Mouse (Mus musculus): Measurements from ENCODE around the gene Eef2k. TPM values are rescaled to one million over a fixed set of nuclear protein-coding genes. Genes with fewer than 3 reads are reported as not detected.

Gene Eef2k
- polyA plus RNA-seq (2016; fragmentation: Nextera tagmentation; extraction: Ambion mirVana) = 44.3 and 45.0 TPM in 2 replicates

DNA sequence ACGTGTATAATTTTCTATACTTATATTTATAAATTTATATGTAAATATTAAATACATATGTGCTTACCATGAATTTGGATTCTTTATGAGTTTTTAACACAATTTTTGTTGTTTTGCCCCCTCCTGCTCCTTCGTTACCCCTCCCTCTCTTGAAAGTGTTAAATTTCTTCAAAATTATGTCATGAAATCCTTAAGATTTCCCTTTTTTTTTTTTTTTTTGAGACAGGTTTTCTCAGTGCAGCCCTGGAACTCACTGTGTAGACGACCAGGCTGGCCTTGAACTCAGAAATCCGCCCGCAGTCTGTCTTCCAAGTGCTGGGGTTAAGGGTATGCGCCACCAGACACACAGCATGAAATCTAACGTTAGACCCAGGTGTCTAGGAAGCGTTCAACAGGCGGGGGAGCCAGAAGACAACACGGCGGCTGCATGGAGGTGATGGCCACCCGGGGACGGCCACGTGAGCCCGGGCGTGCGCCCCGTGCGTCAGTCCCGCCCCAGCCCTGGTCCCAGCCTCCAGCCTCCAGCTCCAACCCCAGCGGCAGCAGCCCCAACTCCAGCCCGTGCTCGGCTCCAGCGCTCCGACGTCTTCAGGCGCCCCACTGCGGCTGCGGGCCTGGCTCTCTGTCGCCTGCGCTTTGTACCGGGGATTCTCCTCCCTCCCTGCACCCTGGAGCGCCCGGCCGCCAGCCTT is at the start of gene Eef2k:
Gene Eef2k, plus strand, starts transcription at position 487 of the 692 bp plus-strand sequence.
- Histone ChIP-seq H3K4me3 (peak within 1 kb of the TSS; percentile 94), H3K4me1 (peaks cover 57% of the 10 kb centered on the region), H3K9ac (peak within 1 kb of the TSS; percentile 93), H3K27ac (peak within 1 kb of the TSS; percentile 97), H3K4me2 (peak within 1 kb of the TSS; percentile 89), H3K36me3 (peaks cover 29% of the 10 kb centered on the region), H3K27me3 (replicated peaks) (no peaks in the 10 kb centered on the region), H3K9me3 (replicated peaks) (no peaks in the 10 kb centered on the region)
- ATAC-seq = peak; percentile 93
- 3% methylated on average over 33 of the region's 35 CpGs for WGBS (ENCODE audit: insufficient replicate concordance)

DNA sequence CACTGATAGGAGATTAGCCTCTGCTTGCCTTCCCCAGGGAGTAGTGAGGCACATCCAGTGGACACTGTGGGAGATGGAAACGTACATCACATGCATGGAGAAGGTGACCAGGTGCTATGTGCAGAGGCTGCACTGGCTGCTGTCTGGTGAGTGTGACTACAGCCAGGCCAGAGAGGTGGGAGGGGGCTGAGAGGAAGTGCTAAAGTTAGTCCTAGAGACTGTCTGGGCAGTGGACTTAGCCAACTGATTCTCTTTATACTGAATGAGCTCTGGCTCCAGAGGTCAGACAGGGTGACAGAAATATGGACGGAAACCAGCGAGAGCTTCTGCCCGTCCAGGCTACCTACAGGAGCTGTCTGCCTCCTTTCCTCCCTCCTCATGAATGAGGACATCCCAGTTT is 47.1 kb upstream of the Eef2k start:
- H3K9me3 ChIP-seq (replicated peaks) = no peaks in the 10 kb centered on the region
- no peaks in the 10 kb centered on the region for H3K4me1 ChIP-seq
- 0 out of 2 replicates have a peak, but pooled peaks cover 4% of the 10 kb centered on the region for H3K27me3 ChIP-seq (replicated peaks)
- no peak overlapping the region for H3K4me2 ChIP-seq
- no peak overlapping the region for H3K4me3 ChIP-seq
- no peak overlapping the region for H3K9ac ChIP-seq
- ATAC-seq = no peak
- H3K36me3 ChIP-seq = no peaks in the 10 kb centered on the region
- H3K27ac ChIP-seq = no peak overlapping the region
- WGBS (ENCODE audit: insufficient replicate concordance) = 70% methylated on average over 4 of the region's 4 CpGs

DNA sequence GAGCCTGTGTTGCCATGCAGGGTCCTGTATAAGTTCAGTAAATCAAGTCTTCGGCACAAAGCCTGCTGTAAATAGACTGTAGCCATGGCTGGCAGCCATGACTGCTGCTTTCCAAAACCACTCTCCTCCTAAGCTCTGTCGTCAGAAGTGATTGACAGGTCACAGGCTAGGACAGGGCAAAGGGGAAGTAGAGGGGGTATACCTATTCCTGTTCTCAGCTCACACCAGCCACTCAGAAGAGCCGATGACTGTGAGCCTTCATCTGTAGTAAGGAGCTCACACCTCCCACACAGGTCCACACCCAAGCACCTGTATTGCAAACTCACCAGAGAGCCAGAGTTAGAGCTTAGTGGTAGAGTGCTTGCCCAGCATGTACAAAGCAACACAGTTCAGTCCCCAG is 46.3 kb upstream of the Eef2k start:
- no peak overlapping the region for H3K9ac ChIP-seq
- no peaks in the 10 kb centered on the region for H3K4me1 ChIP-seq
- no peak overlapping the region for H3K27ac ChIP-seq
- 0 out of 2 replicates have a peak, but pooled peaks cover 4% of the 10 kb centered on the region for H3K27me3 ChIP-seq (replicated peaks)
- H3K9me3 ChIP-seq (replicated peaks) = no peaks in the 10 kb centered on the region
- H3K36me3 ChIP-seq = no peaks in the 10 kb centered on the region
- H3K4me3 ChIP-seq = no peak overlapping the region
- no peak overlapping the region for H3K4me2 ChIP-seq
- ATAC-seq = no peak
- WGBS (ENCODE audit: insufficient replicate concordance) = 43% methylated on average over 3 of the region's 3 CpGs

DNA sequence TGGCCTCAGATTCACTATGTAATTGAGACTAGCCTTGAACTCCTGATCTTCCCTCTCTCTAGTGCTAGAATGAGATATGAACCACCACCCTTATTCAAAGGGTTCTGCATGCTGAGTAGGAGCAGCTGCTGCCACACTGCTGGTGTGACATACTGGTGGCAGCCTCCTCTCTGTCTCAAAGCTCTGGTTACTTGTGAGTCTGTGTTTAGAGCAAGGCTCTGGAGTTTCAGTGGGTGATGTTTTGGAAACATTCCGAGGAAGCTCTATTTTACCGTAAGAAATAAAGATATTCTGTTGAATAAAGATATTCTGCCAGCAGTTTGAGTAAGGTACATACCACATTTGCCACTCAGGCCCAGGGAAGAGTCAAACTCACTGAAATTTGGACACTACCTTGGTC is 39.4 kb upstream of the Eef2k start:
- H3K27me3 ChIP-seq (replicated peaks) = no peaks in the 10 kb centered on the region
- H3K27ac ChIP-seq = no peak overlapping the region
- H3K4me1 ChIP-seq = no peaks in the 10 kb centered on the region
- no peaks in the 10 kb centered on the region for H3K9me3 ChIP-seq (replicated peaks)
- no peak overlapping the region for H3K4me2 ChIP-seq
- ATAC-seq = no peak
- no peaks in the 10 kb centered on the region for H3K36me3 ChIP-seq
- 73% methylated on average over 2 of the region's 2 CpGs for WGBS (ENCODE audit: insufficient replicate concordance)
- H3K4me3 ChIP-seq = no peak overlapping the region
- H3K9ac ChIP-seq = no peak overlapping the region

DNA sequence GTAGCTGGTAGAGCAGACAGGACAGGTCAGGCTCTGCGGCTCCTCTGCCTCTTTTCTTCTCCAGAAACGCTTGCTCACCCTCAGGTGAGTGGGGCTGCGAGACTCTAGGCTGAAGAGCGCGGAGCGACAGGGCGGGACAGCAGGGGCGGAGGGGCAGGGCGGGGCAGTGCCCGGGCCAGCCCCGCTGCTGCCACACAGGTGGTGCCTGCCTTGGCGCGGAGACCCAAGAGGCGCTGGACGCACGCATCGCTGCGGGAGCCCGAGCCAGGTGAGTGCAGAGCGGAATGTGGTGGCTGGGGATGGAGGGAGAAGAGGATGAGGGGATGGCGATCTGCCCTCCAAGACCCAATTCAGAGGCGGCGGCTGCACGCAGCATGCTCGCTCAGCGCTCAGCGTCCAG is 32.9 kb upstream of the Eef2k start:
- H3K27me3 ChIP-seq (replicated peaks) = peaks cover 28% of the 10 kb centered on the region
- H3K4me2 ChIP-seq = peak overlapping the region; percentile 31; the same call in 1 of the 2 replicates
- H3K4me1 ChIP-seq = 0 out of 2 replicates have a peak, but pooled peaks cover 3% of the 10 kb centered on the region
- no peak overlapping the region for H3K27ac ChIP-seq
- ATAC-seq = no peak
- no peak overlapping the region for H3K9ac ChIP-seq
- no peaks in the 10 kb centered on the region for H3K9me3 ChIP-seq (replicated peaks)
- WGBS (ENCODE audit: insufficient replicate concordance) = 10% methylated on average over 27 of the region's 27 CpGs
- H3K4me3 ChIP-seq = 0 out of 2 replicates have a peak overlapping the region, but pooled peaks have one; percentile 14
- no peaks in the 10 kb centered on the region for H3K36me3 ChIP-seq

DNA sequence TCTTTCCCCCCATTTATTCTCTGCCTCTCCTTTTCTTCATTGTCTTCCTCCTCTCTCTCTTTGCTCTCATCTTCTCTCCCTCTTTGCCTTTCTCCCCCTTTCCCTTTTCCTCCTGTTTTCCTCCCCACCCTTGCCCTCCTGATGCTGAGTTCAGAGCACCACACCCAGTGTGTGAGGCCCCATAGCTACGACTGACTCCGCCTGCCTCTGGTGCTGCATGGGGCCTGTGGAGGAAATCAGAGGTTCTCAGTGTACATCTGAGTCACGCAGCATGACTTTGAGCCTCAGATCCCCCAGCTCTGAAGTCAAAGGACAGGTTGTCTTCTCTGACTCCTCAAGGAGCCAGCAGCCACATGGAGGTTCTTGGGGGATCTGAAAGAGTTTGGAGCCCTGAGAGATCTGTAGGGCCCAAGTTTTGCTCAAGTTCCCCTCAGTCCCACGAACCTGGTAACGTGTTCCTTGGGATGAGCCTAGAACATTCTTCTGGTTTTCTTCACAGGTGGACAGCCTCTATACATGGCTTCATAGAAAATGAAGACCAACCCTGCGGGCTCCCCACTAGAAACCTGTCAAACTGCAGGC is 30.7 kb upstream of the Eef2k start, which contains the start of gene Gm5737:
Gene Gm5737, plus strand, starts transcription at position 532 of the 582 bp plus-strand sequence.
- 65% methylated on average over 6 of the region's 6 CpGs for WGBS (ENCODE audit: insufficient replicate concordance)
- no peaks in the 10 kb centered on the region for H3K9me3 ChIP-seq (replicated peaks)
- H3K27ac ChIP-seq = no peak within 1 kb of the TSS
- H3K9ac ChIP-seq = no peak within 1 kb of the TSS
- H3K27me3 ChIP-seq (replicated peaks) = peaks cover 28% of the 10 kb centered on the region
- H3K4me1 ChIP-seq = 0 out of 2 replicates have a peak, but pooled peaks cover 3% of the 10 kb centered on the region
- no peaks in the 10 kb centered on the region for H3K36me3 ChIP-seq
- ATAC-seq = no peak
- H3K4me3 ChIP-seq = no peak within 1 kb of the TSS
- no peak within 1 kb of the TSS for H3K4me2 ChIP-seq

DNA sequence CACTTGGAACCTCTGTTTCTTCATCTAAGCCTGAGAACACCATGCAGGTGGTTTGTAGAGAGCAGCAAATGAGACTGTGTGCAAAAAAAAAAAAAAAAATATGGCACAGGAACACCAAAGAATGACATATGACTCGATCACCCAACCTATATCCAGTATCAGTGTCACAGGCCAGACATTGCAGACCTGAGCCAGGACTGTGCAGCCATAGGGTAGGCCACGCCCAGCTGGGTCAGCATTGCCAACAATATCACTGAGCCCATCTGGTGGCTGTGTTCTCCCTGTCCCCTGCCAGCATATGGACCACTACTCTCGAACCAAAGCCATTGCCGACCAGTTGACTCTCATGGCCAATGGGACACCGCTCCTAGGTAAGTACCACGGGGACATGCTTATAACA is 25.1 kb upstream of the Eef2k start:
- no peak overlapping the region for H3K9ac ChIP-seq
- no peak overlapping the region for H3K27ac ChIP-seq
- no peak overlapping the region for H3K4me3 ChIP-seq
- 58% methylated on average over 6 of the region's 6 CpGs for WGBS (ENCODE audit: insufficient replicate concordance)
- no peak overlapping the region for H3K4me2 ChIP-seq
- H3K9me3 ChIP-seq (replicated peaks) = no peaks in the 10 kb centered on the region
- no peaks in the 10 kb centered on the region for H3K4me1 ChIP-seq
- H3K36me3 ChIP-seq = no peaks in the 10 kb centered on the region
- H3K27me3 ChIP-seq (replicated peaks) = peaks cover 3% of the 10 kb centered on the region; the same call in 1 of the 2 replicates
- 0 out of 2 replicates have a peak, but pooled peaks have one; percentile 27 for ATAC-seq

DNA sequence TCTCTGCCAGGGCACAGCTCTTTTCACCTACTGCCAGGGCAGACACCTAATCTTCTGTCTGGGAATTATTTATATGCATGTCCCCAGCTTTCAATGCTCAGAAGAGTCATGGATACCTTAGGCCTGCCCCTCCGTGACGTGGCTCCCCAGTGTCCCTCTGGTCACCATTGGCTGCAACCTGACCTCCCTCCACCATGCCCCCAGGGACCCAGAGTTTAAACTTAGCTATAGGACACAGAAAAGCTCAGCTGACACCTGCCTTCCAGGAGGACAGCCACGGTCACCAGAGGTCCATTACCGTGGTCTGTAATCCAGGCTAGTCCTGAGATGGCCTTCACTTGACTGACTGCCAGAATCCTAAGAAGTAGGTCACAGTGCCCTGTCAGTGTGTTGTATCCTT is 23.2 kb upstream of the Eef2k start:
- H3K4me3 ChIP-seq = no peak overlapping the region
- no peak overlapping the region for H3K9ac ChIP-seq
- H3K4me1 ChIP-seq = no peaks in the 10 kb centered on the region
- H3K27ac ChIP-seq = no peak overlapping the region
- 75% methylated on average over 4 of the region's 4 CpGs for WGBS (ENCODE audit: insufficient replicate concordance)
- no peak for ATAC-seq
- H3K9me3 ChIP-seq (replicated peaks) = no peaks in the 10 kb centered on the region
- H3K27me3 ChIP-seq (replicated peaks) = peaks cover 3% of the 10 kb centered on the region; the same call in 1 of the 2 replicates
- no peaks in the 10 kb centered on the region for H3K36me3 ChIP-seq
- no peak overlapping the region for H3K4me2 ChIP-seq

DNA sequence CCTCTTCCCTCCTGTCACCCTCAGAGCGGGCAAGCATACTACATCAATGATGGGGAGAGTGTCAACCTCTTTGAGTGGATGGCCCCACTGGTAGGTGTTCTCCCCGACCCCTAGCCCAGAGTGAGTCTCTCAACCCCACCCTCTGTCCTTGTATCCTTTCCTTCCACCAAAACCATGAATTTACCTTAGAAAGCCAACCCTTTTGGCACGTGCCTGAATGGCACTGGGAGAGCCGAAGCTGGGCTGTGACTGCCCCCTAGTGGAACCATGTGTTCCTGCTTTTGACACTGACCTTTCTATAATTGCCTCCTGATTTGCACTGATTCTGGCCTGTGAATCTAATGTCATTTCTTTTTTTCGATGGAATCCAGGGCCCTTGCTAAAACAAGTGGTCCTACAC is 19.4 kb upstream of the Eef2k start:
- Histone ChIP-seq H3K9ac (no peak overlapping the region), H3K9me3 (replicated peaks) (no peaks in the 10 kb centered on the region), H3K4me1 (no peaks in the 10 kb centered on the region), H3K27ac (no peak overlapping the region), H3K36me3 (no peaks in the 10 kb centered on the region), H3K4me2 (no peak overlapping the region), H3K27me3 (replicated peaks) (peaks cover 9% of the 10 kb centered on the region; the same call in 1 of the 2 replicates), H3K4me3 (no peak overlapping the region)
- peak; percentile 44 for ATAC-seq
- WGBS (ENCODE audit: insufficient replicate concordance) = 21% methylated on average over 5 of the region's 5 CpGs

DNA sequence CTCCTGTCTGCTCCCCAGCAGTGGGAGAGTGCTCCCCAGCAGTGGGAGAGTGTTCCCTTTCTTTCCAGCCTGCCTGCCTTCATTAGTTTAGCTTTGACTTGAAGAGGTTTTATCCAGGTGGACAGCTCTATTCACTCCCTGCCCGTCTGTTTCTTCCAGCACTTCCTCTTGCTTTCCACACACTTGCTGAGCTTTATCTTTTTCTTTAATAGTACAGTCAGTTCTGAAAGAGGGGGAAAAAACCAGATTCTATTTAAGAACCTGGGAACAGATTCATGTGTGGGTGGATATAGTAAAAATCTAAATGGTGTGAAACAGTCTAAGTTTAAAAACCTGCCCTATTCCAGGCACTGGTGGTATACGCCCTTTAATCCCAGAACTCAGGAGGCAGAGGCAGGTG is 17.5 kb upstream of the Eef2k start:
- Histone ChIP-seq H3K27me3 (replicated peaks) (peaks cover 26% of the 10 kb centered on the region), H3K4me2 (no peak overlapping the region), H3K27ac (no peak overlapping the region), H3K9me3 (replicated peaks) (no peaks in the 10 kb centered on the region), H3K9ac (no peak overlapping the region), H3K4me3 (no peak overlapping the region), H3K36me3 (no peaks in the 10 kb centered on the region), H3K4me1 (peaks cover 9% of the 10 kb centered on the region; the same call in 1 of the 2 replicates)
- no peak for ATAC-seq
- 53% methylated on average over 2 of the region's 2 CpGs for WGBS (ENCODE audit: insufficient replicate concordance)

DNA sequence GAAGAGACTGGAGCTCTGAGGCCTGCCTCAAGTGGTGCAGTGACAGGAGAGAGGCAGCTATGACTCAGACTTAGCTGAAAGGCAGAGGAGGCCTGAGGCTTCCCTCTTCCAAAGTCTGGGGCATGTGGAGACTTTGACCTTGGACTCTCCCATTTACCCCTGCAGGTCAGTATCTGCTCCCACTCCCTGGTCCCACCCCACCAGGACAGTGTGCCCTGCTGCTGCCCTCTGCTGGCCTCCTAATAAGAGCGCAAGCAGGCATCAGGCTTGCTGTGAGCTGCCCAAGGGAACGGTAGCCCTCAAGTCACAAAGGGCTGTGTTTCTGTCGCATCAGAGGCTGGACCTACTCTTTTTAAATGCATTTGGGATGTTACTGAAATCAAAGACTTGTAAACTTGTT is 16.2 kb upstream of the Eef2k start:
- no peak overlapping the region for H3K9ac ChIP-seq
- H3K4me1 ChIP-seq = peaks cover 22% of the 10 kb centered on the region
- H3K9me3 ChIP-seq (replicated peaks) = no peaks in the 10 kb centered on the region
- no peak overlapping the region for H3K4me2 ChIP-seq
- WGBS (ENCODE audit: insufficient replicate concordance) = 29% methylated on average over 3 of the region's 3 CpGs
- H3K36me3 ChIP-seq = no peaks in the 10 kb centered on the region
- H3K27me3 ChIP-seq (replicated peaks) = peaks cover 36% of the 10 kb centered on the region
- H3K27ac ChIP-seq = no peak overlapping the region
- no peak overlapping the region for H3K4me3 ChIP-seq
- ATAC-seq = no peak
